Mouse (Mus musculus): ENCODE data around the gene Ccdc58.
"Not testable (repeated sequence)": the region's sequence is repeated elsewhere in the genome, so short reads cannot be mapped to it uniquely, and the experiment has no call there.

Ccdc58 gene

GRCm38 (mm10) chr16:36074772-36075171 lies 3.3 kb downstream of the Ccdc58 start:
- DNase-seq (ENCODE audit: low read depth, low spot score), result no peak

GRCm38 (mm10) chr16:36079916-36080315 lies 8.4 kb downstream of the Ccdc58 start:
- no peak for DNase-seq (ENCODE audit: low read depth, low spot score)

GRCm38 (mm10) chr16:36087846-36088245 lies 16.4 kb downstream of the Ccdc58 start:
- DNase-seq (ENCODE audit: low read depth, low spot score), result no peak

GRCm38 (mm10) chr16:36089065-36089464 lies 17.6 kb downstream of the Ccdc58 start:
- no peak for DNase-seq (ENCODE audit: low read depth, low spot score)

- no peak for DNase-seq (ENCODE audit: low read depth, low spot score)
These were observed 18.5 kb downstream of the Ccdc58 start for GRCm38 (mm10) chr16:36089850-36090616.

GRCm38 (mm10) chr16:36090785-36091509 lies 19.5 kb downstream of the Ccdc58 start:
- no peak for DNase-seq (ENCODE audit: low read depth, low spot score)

- no peak for DNase-seq (ENCODE audit: low read depth, low spot score)
These were observed 22.6 kb downstream of the Ccdc58 start for GRCm38 (mm10) chr16:36094079-36094478.

GRCm38 (mm10) chr16:36097813-36098499 lies 26.5 kb downstream of the Ccdc58 start:
- not testable (repeated sequence) for DNase-seq (ENCODE audit: low read depth, low spot score)

- DNase-seq (ENCODE audit: low read depth, low spot score), result no peak
These were observed 30.0 kb downstream of the Ccdc58 start for GRCm38 (mm10) chr16:36101526-36101925.

GRCm38 (mm10) chr16:36102211-36102610 lies 30.7 kb downstream of the Ccdc58 start:
- no peak for DNase-seq (ENCODE audit: low read depth, low spot score)

- DNase-seq (ENCODE audit: low read depth, low spot score), result not testable (repeated sequence)
These were observed 40.0 kb downstream of the Ccdc58 start for GRCm38 (mm10) chr16:36111486-36111885.

- not testable (repeated sequence) for DNase-seq (ENCODE audit: low read depth, low spot score)
These were observed 44.3 kb downstream of the Ccdc58 start for GRCm38 (mm10) chr16:36115751-36116150.

GRCm38 (mm10) chr16:36128092-36128491 lies 56.6 kb downstream of the Ccdc58 start:
- no peak for DNase-seq (ENCODE audit: low read depth, low spot score)

GRCm38 (mm10) chr16:36131141-36131540 lies 59.7 kb downstream of the Ccdc58 start, which contains the start of gene Csta1:
Gene Csta1, minus strand, starts transcription at chr16:36131241.
- no peak for DNase-seq (ENCODE audit: low read depth, low spot score)

- DNase-seq (ENCODE audit: low read depth, low spot score), result no peak
These were observed 66.7 kb downstream of the Ccdc58 start for GRCm38 (mm10) chr16:36138201-36138600.
